ENCODE assay signal across 19 mouse cellular contexts in genomic region chr11:115632862-115633261, GRCm38 (mm10). TPM values are rescaled to one million over a fixed set of nuclear protein-coding genes. Genes with fewer than 3 reads are reported as not detected.
DNase-seq lines count a peak whose midpoint lies in the region; TF ChIP-seq lines count a peak whose summit lies in the region.
"Had no signal": no experiment of that assay in that cellular context is flagged by ENCODE, and none has a peak within 500 bp of the region (broad histone marks: within the 10 kb centered on the region; RNA-seq: fewer than 3 reads in every experiment).

No protein-coding gene starts in this region.

- TF ChIP-seq CTCF in bone marrow, adult 2 months (IDR thresholded peaks at IDR 0.05; ENCODE audit: control insufficient read depth, insufficient read depth, low read length) = no peak

- TF ChIP-seq POLR2A in bone marrow, adult 2 months (IDR thresholded peaks at IDR 0.05; ENCODE audit: borderline replicate concordance, control insufficient read depth, low read depth, low read length) = no peak

- peak overlapping the region; percentile 30; the same call in 1 of the 2 replicates for H3K27ac ChIP-seq in bone marrow, adult 2 months (ENCODE audit: control insufficient read depth, insufficient read depth, low read depth, low read length, poor library complexity)
- H3K27ac ChIP-seq: embryonic facial prominence, embryonic 12.5 days; forebrain, embryonic 15.5 days; heart, embryonic 13.5 days; hindbrain, embryonic 15.5 days had no signal

- H3K4me1 ChIP-seq in bone marrow, adult 2 months (ENCODE audit: control insufficient read depth, insufficient read depth, low read length) = peaks cover 1% of the 10 kb centered on the region
- H3K4me1 ChIP-seq: heart, embryonic 13.5 days had no signal

- no peak overlapping the region for H3K4me3 ChIP-seq in bone marrow, adult 2 months (replicated peaks; ENCODE audit: control insufficient read depth, low read depth, low read length)
- H3K4me3 ChIP-seq: embryonic facial prominence, embryonic 12.5 days; forebrain, embryonic 15.5 days; heart, embryonic 13.5 days; hindbrain, embryonic 15.5 days had no signal

- H3K27me3 ChIP-seq in splenic B cell, adult 2 months (ENCODE audit: control insufficient read depth, insufficient read depth, low read length, poor library complexity, severe bottlenecking) = no peaks in the 10 kb centered on the region
- H3K27me3 ChIP-seq: embryonic facial prominence, embryonic 12.5 days; forebrain, embryonic 15.5 days; heart, embryonic 13.5 days; hindbrain, embryonic 15.5 days; Patski had no signal

- H3K36me3 ChIP-seq in splenic B cell, adult 2 months (ENCODE audit: control insufficient read depth, insufficient read depth, low read length, poor library complexity, severe bottlenecking) = no peaks in the 10 kb centered on the region
- H3K36me3 ChIP-seq: embryonic facial prominence, embryonic 12.5 days; forebrain, embryonic 15.5 days; heart, embryonic 13.5 days; hindbrain, embryonic 15.5 days had no signal

- WGBS in bone marrow, adult 2 months = 19% methylated on average over 10 of the region's 10 CpGs

- peak; percentile 76 to 79 for DNase-seq in spleen, postnatal 36 days (ENCODE audit: low spot score in 2 of 2)
- no peak for DNase-seq in spleen, adult 12 weeks (ENCODE audit: low spot score)
- DNase-seq in CD4-positive helper T cell, adult 2 months (ENCODE audit: low read depth, low spot score) = peak; percentile 40
- peak; percentile 80 for DNase-seq in splenic B cell, adult 2 months (ENCODE audit: low read depth, low spot score)
- no peak for DNase-seq in gastrocnemius, postnatal 10 days
- no peak for DNase-seq in cerebellum, adult 9-10 months
- DNase-seq: adrenal gland, postnatal 14 days; cerebellum, adult 2 months; cerebellum, postnatal 25 days; gastrocnemius, postnatal 25 days; heart, adult 11 months; heart, postnatal 36 days; kidney, adult 11 months had no signal

RNA-seq across cellular contexts. Expression of gene Slc25a19, which starts 4.8 kb away (rescaled TPM):
- polyA plus RNA-seq in bone marrow, adult 2 months (2011; ENCODE audit: insufficient read depth, insufficient read length, low replicate concordance, missing spikeins) = 9.3 and 23.0 TPM in 2 replicates
- 10 to 100 TPM; 39.7 to 40.0 TPM for total RNA-seq in gastrocnemius, postnatal 10 days (2021)

RNA-seq across cellular contexts. Expression of gene Mif4gd, which starts 20.1 kb away (rescaled TPM):
- polyA plus RNA-seq in bone marrow, adult 2 months (2011; ENCODE audit: insufficient read depth, insufficient read length, low replicate concordance, missing spikeins) = 65.8 and 86.0 TPM in 2 replicates
- total RNA-seq in gastrocnemius, postnatal 10 days (2021) = 10 to 100 TPM; 38.3 to 38.7 TPM

RNA-seq across cellular contexts. Expression of gene Gga3, which starts 29.0 kb away (rescaled TPM):
- polyA plus RNA-seq in bone marrow, adult 2 months (2011; ENCODE audit: insufficient read depth, insufficient read length, low replicate concordance, missing spikeins) = 41.5 and 69.6 TPM in 2 replicates
- total RNA-seq in gastrocnemius, postnatal 10 days (2021) = 10 to 100 TPM in 1 of 2 experiments, 1 to 10 TPM in 1; 9.3 to 21.6 TPM

RNA-seq across cellular contexts. Expression of gene Mrps7, which starts 29.1 kb away (rescaled TPM):
- polyA plus RNA-seq in bone marrow, adult 2 months (2011; ENCODE audit: insufficient read depth, insufficient read length, low replicate concordance, missing spikeins) = 19.3 and 26.7 TPM in 2 replicates
- 10 to 100 TPM; 61.1 to 71.6 TPM for total RNA-seq in gastrocnemius, postnatal 10 days (2021)

Comparison
In these comparisons a context has a peak if more than half of its experiments do, and no peak if none do; other contexts are left out.
1. DNase-seq: peak in spleen, postnatal 36 days (2 of 2), CD4-positive helper T cell, adult 2 months (single experiment) and splenic B cell, adult 2 months (single experiment); none in spleen, adult 12 weeks (single experiment), gastrocnemius, postnatal 10 days (single experiment) and cerebellum, adult 9-10 months (single experiment).